Mouse (Mus musculus) embryonic stem cell, embryonic (primary cell): ENCODE measurements around the gene Fbxo45.
"Not testable (repeated sequence)": the region's sequence is repeated elsewhere in the genome, so short reads cannot be mapped to it uniquely, and the experiment has no call there.

Experiments
- CTCF ChIA-PET, 4 experiments: fragments of 300-600 bp in 2 of 4; fragments of 350-600 bp in 2 of 4; sonication (Branson Sonifier 250); formaldehyde crosslinking; loops; one replicate each; lab custom pipeline; 2022; ENCODE audit warnings: inconsistent platforms in 2 of 4; lab: Charles Lee
- POLR2A ChIA-PET, 4 experiments: fragments of 300-600 bp in 2 of 4; fragments of 350-600 bp in 2 of 4; sonication (Branson Sonifier 250); formaldehyde crosslinking; loops; one replicate each; lab custom pipeline; 2022; ENCODE audit warnings: antibody characterized with exemption in 4 of 4, inconsistent platforms in 1 of 4; lab: Charles Lee

The Fbxo45 gene

GRCm38 (mm10) chr16:32237930-32238680 lies 8.9 kb downstream of the Fbxo45 start:
- ChIA-PET POLR2A (interaction anchor here in 2 of 4 experiments (0.9 to 2.1 kb wide), 3 partner anchors 8 to 9 kb away, joined by 3 to 9 read pairs (median 3); partner anchors contain the start of genes Fbxo45 (in 2 of the 2) and Wdr53 (in 2 of the 2)), CTCF (no interaction called here)

DNA sequence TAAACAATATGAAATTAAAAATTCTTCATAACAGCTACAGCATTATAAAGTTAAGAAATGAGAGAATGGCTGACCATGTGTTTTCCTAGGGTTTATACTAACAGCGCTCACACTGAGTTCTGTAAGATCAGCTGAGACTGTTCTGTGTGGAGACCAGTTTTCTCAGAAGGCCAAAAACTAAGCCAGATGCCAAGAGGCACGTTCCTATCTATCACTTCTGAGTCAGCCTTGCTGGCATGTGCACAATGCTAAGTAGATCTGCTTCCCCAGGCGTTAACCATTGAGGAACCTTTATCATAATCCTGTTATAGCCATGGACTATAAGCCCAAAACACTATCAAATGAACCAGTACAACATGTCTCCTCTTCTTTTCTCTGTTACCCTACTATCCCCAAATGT lies 14.9 kb downstream of the Fbxo45 start:
- POLR2A ChIA-PET, CTCF ChIA-PET: not testable (repeated sequence)

- ChIA-PET CTCF (no interaction called here), POLR2A (interaction anchor here in 1 of 4 experiments (0.5 to 0.6 kb wide), 2 partner anchors 16 to 51 kb away, joined by 3 read pairs; no protein-coding TSS in a partner anchor)
Observed at GRCm38 (mm10) chr16:32222399-32222798, 24.6 kb downstream of the Fbxo45 start.

DNA sequence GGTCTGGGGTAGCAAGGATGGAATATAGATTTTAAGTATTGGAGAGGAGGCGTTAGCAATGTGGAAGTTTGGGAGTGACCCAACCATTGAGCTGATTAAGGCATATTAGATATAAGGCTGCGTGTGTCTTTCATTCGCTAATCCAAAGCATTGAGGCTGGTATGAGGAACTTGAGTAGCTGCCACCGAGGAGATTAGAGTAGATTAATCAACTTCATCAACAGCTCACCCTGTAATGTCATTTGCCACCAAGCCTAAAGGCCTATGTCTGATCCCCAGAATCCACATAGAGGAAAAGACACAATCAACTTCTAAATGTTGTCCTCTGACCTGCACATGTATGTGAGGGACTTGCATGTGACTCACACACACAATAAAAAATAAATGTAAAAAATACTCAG lies 25.2 kb downstream of the Fbxo45 start:
- CTCF ChIA-PET, result no interaction called here

DNA sequence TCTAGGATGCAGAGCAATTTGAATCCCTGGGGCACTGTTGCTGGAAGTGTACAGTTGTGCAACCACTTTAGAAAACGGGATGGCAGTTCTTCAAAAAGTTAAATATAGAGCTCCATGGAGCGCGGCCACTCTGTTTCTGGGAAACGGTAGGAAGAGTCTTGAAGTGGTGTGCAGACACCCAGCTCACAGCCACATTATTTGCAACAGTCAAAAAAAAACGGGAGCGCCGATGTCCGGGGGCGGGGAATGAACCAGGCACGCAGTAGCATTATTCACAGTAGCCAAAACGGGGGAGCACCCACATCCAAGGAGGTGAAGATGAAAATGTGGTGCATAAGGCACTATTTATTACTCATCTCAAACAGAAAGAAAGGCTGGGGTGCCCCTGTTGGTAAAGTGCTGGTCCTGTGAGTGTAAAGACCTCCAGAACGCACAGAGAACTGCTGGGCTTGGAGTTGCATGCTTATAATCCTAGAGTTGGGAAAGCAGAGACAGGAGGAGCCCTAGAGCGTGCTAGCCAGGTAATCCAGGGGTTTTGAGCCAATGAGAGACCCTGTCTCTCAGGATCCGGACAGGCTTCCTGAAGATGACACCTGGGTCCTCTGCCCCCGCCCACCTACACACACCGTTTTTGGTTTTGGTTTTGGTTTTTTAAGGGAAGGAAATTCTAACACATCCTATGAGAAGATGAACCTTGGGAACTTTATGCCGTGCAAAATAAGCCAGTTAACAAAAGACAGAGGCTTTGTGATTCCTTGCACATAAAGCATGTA lies 32.0 kb downstream of the Fbxo45 start:
- ChIA-PET CTCF (interaction anchor here in 2 of 4 experiments (0.5 to 1.3 kb wide), 3 partner anchors 12 to 297 kb away, joined by 3 to 5 read pairs (median 4); no protein-coding TSS in a partner anchor), POLR2A (interaction anchor here in 1 of 4 experiments (0.9 to 1.6 kb wide), 3 partner anchors 13 to 38 kb away, joined by 3 to 4 read pairs (median 3); no protein-coding TSS in a partner anchor)

More for the DNA sequence above, 25.2 kb downstream of the Fbxo45 start:
- POLR2A ChIA-PET, result interaction anchor here in 1 of 4 experiments (0.6 kb wide), 1 partner anchor 51 kb away, joined by 3 read pairs; no protein-coding TSS in a partner anchor

DNA sequence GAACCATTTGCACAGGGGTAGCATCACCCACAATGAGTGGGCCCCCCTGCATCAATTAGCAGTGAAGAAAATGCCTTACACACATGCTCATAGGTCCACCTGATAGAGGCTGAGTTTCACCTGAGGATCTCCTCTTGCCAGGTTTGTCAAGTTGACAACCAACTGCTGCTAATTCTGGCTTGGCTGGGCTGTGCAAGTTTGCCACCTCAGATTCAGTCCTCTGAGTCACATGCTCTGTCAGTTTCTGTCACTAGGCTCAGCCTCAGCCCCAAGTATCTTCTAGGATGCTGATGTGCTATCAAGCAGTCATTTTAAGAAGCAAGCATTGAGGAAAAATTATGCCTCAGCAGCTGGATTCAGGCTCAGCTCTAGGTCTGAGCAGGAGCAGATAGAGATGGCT lies 32.8 kb downstream of the Fbxo45 start:
- POLR2A ChIA-PET, result interaction anchor here in 1 of 4 experiments (0.6 to 1.6 kb wide), 6 partner anchors 11 to 117 kb away, joined by 3 to 4 read pairs (median 3); no protein-coding TSS in a partner anchor

GRCm38 (mm10) chr16:32204902-32205301 lies 42.1 kb downstream of the Fbxo45 start:
- POLR2A ChIA-PET, result interaction anchor here in 3 of 4 experiments (0.6 to 1.5 kb wide), 6 partner anchors 13 to 485 kb away, joined by 3 to 6 read pairs (median 4); no protein-coding TSS in a partner anchor
- CTCF ChIA-PET, result interaction anchor here in 3 of 4 experiments (0.5 to 1.4 kb wide), 5 partner anchors 13 to 461 kb away, joined by 3 to 7 read pairs (median 3); partner anchors contain the start of gene Nrros (in 1 of the 3)

More for the DNA sequence above, 32.8 kb downstream of the Fbxo45 start:
- CTCF ChIA-PET, result interaction anchor here in 3 of 4 experiments (0.5 to 1.3 kb wide), 5 partner anchors 11 to 589 kb away, joined by 3 to 5 read pairs (median 4); no protein-coding TSS in a partner anchor

GRCm38 (mm10) chr16:32202681-32203080 lies 44.3 kb downstream of the Fbxo45 start:
- ChIA-PET CTCF (interaction anchor here (0.5 to 1.6 kb wide), 43 partner anchors 8 to 1013 kb away, joined by 3 to 11 read pairs (median 4); partner anchors contain the start of genes Nrros (in 1 of the 4) and Rnf168 (in 1 of the 4)), POLR2A (interaction anchor here (0.6 to 1.8 kb wide), 23 partner anchors 11 to 1571 kb away, joined by 3 to 11 read pairs (median 3); partner anchors contain the start of genes Fbxo45 (in 2 of the 4), Nrros (in 2 of the 4), Senp5 (in 2 of the 4) and Wdr53 (in 2 of the 4))

GRCm38 (mm10) chr16:32201004-32201325 lies 46.0 kb downstream of the Fbxo45 start:
- CTCF ChIA-PET, result interaction anchor here in 2 of 4 experiments (0.6 to 0.7 kb wide), 2 partner anchors 23 to 84 kb away, joined by 3 to 4 read pairs; no protein-coding TSS in a partner anchor
- POLR2A ChIA-PET, result interaction anchor here in 1 of 4 experiments (1.0 to 1.4 kb wide), 3 partner anchors 55 to 91 kb away, joined by 3 to 4 read pairs (median 4); no protein-coding TSS in a partner anchor

DNA sequence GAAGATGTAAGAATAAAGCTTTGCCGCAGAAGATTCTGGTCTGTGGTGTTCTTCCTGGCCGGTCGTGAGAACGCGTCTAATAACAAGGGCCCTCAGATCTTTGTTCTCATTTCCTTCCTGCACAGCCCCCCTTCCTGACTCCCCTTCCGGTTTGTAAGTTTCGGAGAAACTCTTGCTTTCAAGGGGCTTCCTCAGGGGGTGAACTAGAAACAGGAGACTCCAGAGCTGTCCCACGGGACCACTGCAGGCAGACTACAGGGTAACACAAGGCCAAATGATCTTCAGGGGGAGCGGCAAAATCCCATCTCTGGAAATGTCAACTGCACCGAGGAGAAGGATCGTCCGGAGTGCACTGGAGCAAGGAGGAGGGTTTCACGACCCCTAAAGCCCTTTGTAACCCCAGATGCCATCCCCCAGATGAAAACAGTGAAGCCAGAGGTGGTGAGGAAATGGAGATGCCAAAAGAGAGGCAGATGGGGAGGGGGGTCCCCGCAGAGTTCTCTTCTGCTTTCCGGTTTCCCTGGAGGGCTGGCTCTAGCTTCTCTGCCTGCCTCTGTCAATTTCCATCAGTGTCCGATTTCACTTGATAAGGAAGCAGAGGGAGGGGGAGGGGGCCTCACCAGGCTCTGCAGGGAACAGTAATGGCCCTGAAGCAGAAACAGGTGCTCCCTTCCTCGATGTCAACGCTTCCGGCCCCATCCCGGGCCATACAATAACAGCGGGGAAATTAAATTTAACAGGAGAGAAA lies 46.5 kb downstream of the Fbxo45 start:
- POLR2A ChIA-PET, result interaction anchor here in 1 of 4 experiments (1.0 to 1.4 kb wide), 3 partner anchors 55 to 92 kb away, joined by 3 to 4 read pairs (median 4); no protein-coding TSS in a partner anchor
- CTCF ChIA-PET, result interaction anchor here in 2 of 4 experiments (0.6 to 0.7 kb wide), 2 partner anchors 23 to 83 kb away, joined by 3 to 4 read pairs; no protein-coding TSS in a partner anchor

- ChIA-PET POLR2A (interaction anchor here in 1 of 4 experiments (0.6 to 2.8 kb wide), 3 partner anchors 12 to 468 kb away, joined by 3 to 8 read pairs (median 4); no protein-coding TSS in a partner anchor), CTCF (interaction anchor here in 1 of 4 experiments (0.6 kb wide), 1 partner anchor 25 kb away, joined by 3 read pairs; the partner anchor contains the start of gene Nrros)
Observed at GRCm38 (mm10) chr16:32190011-32190441, 56.9 kb downstream of the Fbxo45 start.

DNA sequence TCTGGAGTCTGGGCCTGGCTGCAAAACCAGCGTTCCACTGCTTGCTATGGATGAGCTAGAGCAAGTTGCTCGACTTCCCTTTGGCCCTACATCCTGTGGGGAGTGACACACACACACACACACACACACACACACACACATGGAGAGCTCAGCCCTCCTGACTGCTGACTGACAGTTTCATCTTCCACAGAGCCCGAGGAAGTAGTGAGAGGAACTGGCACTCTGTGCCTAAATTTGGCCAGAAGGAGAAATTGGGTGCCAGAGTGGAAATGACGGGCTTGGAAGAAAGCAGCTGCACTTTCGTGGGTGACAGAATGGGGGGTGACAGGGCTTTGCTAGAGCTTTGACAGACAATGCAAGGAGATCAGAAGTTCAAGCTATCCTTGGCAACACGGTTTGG lies 57.8 kb downstream of the Fbxo45 start:
- POLR2A ChIA-PET, result interaction anchor here in 3 of 4 experiments (0.6 to 2.8 kb wide), 8 partner anchors 11 to 498 kb away, joined by 3 to 8 read pairs (median 3); no protein-coding TSS in a partner anchor
- CTCF ChIA-PET, result interaction anchor here in 3 of 4 experiments (0.6 to 1.1 kb wide), 4 partner anchors 14 to 63 kb away, joined by 3 to 6 read pairs (median 4); partner anchors contain the start of gene Nrros (in 1 of the 3)

GRCm38 (mm10) chr16:32186056-32186455 lies 60.9 kb downstream of the Fbxo45 start:
- POLR2A ChIA-PET, result no interaction called here

More at GRCm38 (mm10) chr16:32186056-32186455, 60.9 kb downstream of the Fbxo45 start:
- CTCF ChIA-PET, result interaction anchor here in 1 of 4 experiments (0.6 kb wide), 1 partner anchor 8 kb away, joined by 5 read pairs; no protein-coding TSS in a partner anchor
